Mouse (Mus musculus) regulatory T cell (primary cell): ENCODE data around the gene Mup1.
"Not testable (repeated sequence)": the region's sequence is repeated elsewhere in the genome, so short reads cannot be mapped to it uniquely, and the experiment has no call there.

ENCODE experiments used
- in situ Hi-C: fragments of 300-600 bp; cut with MboI, MseI; formaldehyde crosslinking; loops from one replicate; pipeline ENCODE4 v1.15.1; 2025; ENCODE audit warnings: high pct_unique_total_duplicates

The Mup1 gene

DNA sequence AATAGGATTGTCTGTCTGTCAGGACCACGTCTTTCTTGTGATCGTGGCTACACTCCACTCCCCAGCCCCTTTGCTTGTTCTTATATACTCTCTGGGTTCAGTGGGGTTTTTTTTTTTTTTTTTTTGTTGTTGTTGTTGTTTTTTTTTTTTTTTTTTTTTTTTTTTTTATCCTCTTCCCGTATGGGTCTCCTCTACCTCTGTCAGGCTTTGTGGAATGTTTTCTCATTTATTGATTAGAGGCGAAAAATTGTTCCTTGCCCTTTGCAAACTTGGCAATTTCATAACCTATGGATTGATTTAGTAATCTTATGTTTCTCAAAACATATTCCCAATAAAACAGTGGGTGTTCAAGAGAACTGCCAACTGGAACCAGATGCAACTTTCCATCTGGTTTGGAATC, at the start of gene Mup1:
Mup1 (minus strand) TSS at position 101 of the 400 bp plus-strand sequence.
- in situ Hi-C loops: not testable (repeated sequence)
